Mouse (Mus musculus) G1E (cell line): Measurements from ENCODE around the gene Efnb2.

Experiments
- CTCF ChIP-seq: IDR thresholded peaks from 2 replicates; pipeline ENCODE4 v1.5.1; 2012; ENCODE audit warnings: low read depth, low read length, inconsistent platforms, mixed read lengths
- GATA1 ChIP-seq: IDR thresholded peaks from 2 replicates; pipeline ENCODE4 v1.6.1; 2012; ENCODE audit warnings: borderline replicate concordance, low read length, inconsistent platforms, mixed read lengths
- GATA2 ChIP-seq: IDR thresholded peaks from 2 replicates; pipeline ENCODE4 v1.6.1; 2012; ENCODE audit warnings: low read depth, low read length, inconsistent platforms, borderline replicate concordance
- POLR2AphosphoS5 ChIP-seq: IDR thresholded peaks from 2 replicates; pipeline ENCODE4 v1.6.1; 2012; ENCODE audit warnings: low read depth, low read length, inconsistent platforms; ENCODE audit not compliant: insufficient replicate concordance
- TAL1 ChIP-seq: conservative IDR thresholded peaks from 2 replicates; pipeline ENCODE4 v1.6.1; 2012; ENCODE audit warnings: low read depth, low read length, inconsistent platforms, mixed read lengths

- TF ChIP-seq CTCF = no peak
- TF ChIP-seq TAL1 = no peak
- TF ChIP-seq GATA2 = no peak
- TF ChIP-seq GATA1 = no peak
- no peak for TF ChIP-seq POLR2AphosphoS5
Observed at GRCm38 (mm10) chr8:8576833-8577232, 84.2 kb downstream of the Efnb2 start.
